Mouse (Mus musculus) midbrain, embryonic 10.5 days (tissue): ENCODE results near the gene Gm26566. TPM values are rescaled to one million over a fixed set of nuclear protein-coding genes. Genes with fewer than 3 reads are reported as not detected.
A peak's percentile ranks its signal among the peaks of the same experiment; 100 is the strongest.
"Not testable (repeated sequence)": the region's sequence is repeated elsewhere in the genome, so short reads cannot be mapped to it uniquely, and the experiment has no call there.

Experiments
- DNase-seq: peaks from one replicate; pipeline ENCODE4 v3.0.0-alpha.2; 2017; ENCODE audit warnings: low spot score
- H3K27ac ChIP-seq: fragments of 300-500 bp; sonication (generic); replicated peaks from 2 replicates; pipeline ENCODE4 v1.5.1; 2016; ENCODE audit warnings: mild to moderate bottlenecking
- H3K27me3 ChIP-seq: fragments of 300-500 bp; sonication (generic); 2 replicates; pipeline ENCODE4 v1.6.1; 2016; ENCODE audit warnings: low read depth, mild to moderate bottlenecking; ENCODE audit not compliant: poor library complexity, severe bottlenecking
- H3K36me3 ChIP-seq: fragments of 300-500 bp; sonication (generic); 2 replicates; pipeline ENCODE4 v1.6.1; 2016; ENCODE audit warnings: mild to moderate bottlenecking, moderate library complexity
- H3K4me1 ChIP-seq: fragments of 300-500 bp; sonication (generic); 2 replicates; pipeline ENCODE4 v1.6.1; 2016
- H3K4me3 ChIP-seq: fragments of 300-500 bp; sonication (generic); 2 replicates; pipeline ENCODE4 v1.5.1; 2016; ENCODE audit warnings: mild to moderate bottlenecking, moderate library complexity
- H3K9me3 ChIP-seq: fragments of 300-500 bp; sonication (generic); replicated peaks from 2 replicates; pipeline ENCODE4 v1.6.1; 2016; ENCODE audit warnings: mild to moderate bottlenecking
- WGBS: fragments of 180-500 bp; shearing (Covaris S2); methylation state at CpG from one replicate; pipeline ENCODE4 v1.1.7; 2016; 5-methylcytosine and 5-hydroxymethylcytosine counted together
- polyA plus RNA-seq: library from polyadenylated mRNA; unstranded; fragments of >200 nt; fragmentation: Nextera tagmentation; extraction: Ambion mirVana; gene quantifications from 2 replicates; pipeline ENCODE4 v1.2.1, GENCODE M21; 2016

Gene Gm26566
- polyA plus RNA-seq, 1 experiment from 2014 or later = 0.80 TPM

- no peak for DNase-seq
- WGBS = 68% methylated on average over 6 of the region's 6 CpGs
- Histone ChIP-seq H3K9me3 (no peaks in the 10 kb centered on the region), H3K27me3 (no peaks in the 10 kb centered on the region), H3K27ac (no peak overlapping the region), H3K4me1 (peaks cover 8% of the 10 kb centered on the region), H3K36me3 (no peaks in the 10 kb centered on the region), H3K4me3 (no peak overlapping the region)
These were observed 28.3 kb downstream of the Gm26566 start for GRCm38 (mm10) chr4:88749926-88750325.

- peaks cover 11% of the 10 kb centered on the region for H3K4me1 ChIP-seq
- WGBS = 70% methylated on average over 15 of the region's 15 CpGs
- H3K36me3 ChIP-seq, H3K9me3 ChIP-seq, H3K4me3 ChIP-seq, H3K27ac ChIP-seq, H3K27me3 ChIP-seq, DNase-seq: not testable (repeated sequence)
These were observed 33.3 kb downstream of the Gm26566 start, which contains the start of gene Gm13271 for GRCm38 (mm10) chr4:88754818-88755340. Gene Gm13271 (plus strand): TSS chr4:88754868.

GRCm38 (mm10) chr4:88756581-88757513, 35.2 kb downstream of the Gm26566 start:
- WGBS = 13% methylated on average over 29 of the region's 31 CpGs
- Histone ChIP-seq H3K27ac (peak overlapping the region; percentile 86), H3K4me1 (peaks cover 13% of the 10 kb centered on the region), H3K4me3 (peak overlapping the region; percentile 63)
- not testable (repeated sequence) for H3K9me3 ChIP-seq, H3K27me3 ChIP-seq, H3K36me3 ChIP-seq
- peak; percentile 50 for DNase-seq

- WGBS = under 1% methylated on average over 21 of the region's 21 CpGs
- peaks cover 14% of the 10 kb centered on the region for H3K4me1 ChIP-seq
- H3K4me3 ChIP-seq = peak overlapping the region; percentile 63
- peak overlapping the region; percentile 86 for H3K27ac ChIP-seq
- DNase-seq = peak; percentile 87
- H3K36me3 ChIP-seq, H3K27me3 ChIP-seq, H3K9me3 ChIP-seq: not testable (repeated sequence)
These were observed 36.0 kb downstream of the Gm26566 start for GRCm38 (mm10) chr4:88757628-88758031.

GRCm38 (mm10) chr4:88758751-88759150, 37.1 kb downstream of the Gm26566 start:
- H3K36me3 ChIP-seq, DNase-seq, H3K27ac ChIP-seq, H3K4me3 ChIP-seq, H3K9me3 ChIP-seq, H3K27me3 ChIP-seq: not testable (repeated sequence)
- H3K4me1 ChIP-seq = peaks cover 17% of the 10 kb centered on the region
- 91% methylated on average over 9 of the region's 9 CpGs for WGBS

GRCm38 (mm10) chr4:88759610-88760268, 38.1 kb downstream of the Gm26566 start, which contains the start of gene Gm13283:
Gene Gm13283 (plus strand): TSS chr4:88760119.
- H3K27me3 ChIP-seq, H3K9me3 ChIP-seq, H3K27ac ChIP-seq, H3K36me3 ChIP-seq, DNase-seq: not testable (repeated sequence)
- H3K4me1 ChIP-seq = peaks cover 17% of the 10 kb centered on the region
- 25% methylated on average over 10 of the region's 14 CpGs for WGBS
- H3K4me3 ChIP-seq = peak within 1 kb of the TSS; percentile 44

- not testable (repeated sequence) for H3K9me3 ChIP-seq, H3K36me3 ChIP-seq, H3K27me3 ChIP-seq, H3K27ac ChIP-seq
- WGBS = under 1% methylated on average over 26 of the region's 28 CpGs
- H3K4me1 ChIP-seq = peaks cover 17% of the 10 kb centered on the region
- peak overlapping the region; percentile 44 for H3K4me3 ChIP-seq
- DNase-seq = peak; percentile 77
These were observed 38.8 kb downstream of the Gm26566 start for GRCm38 (mm10) chr4:88760431-88760830.

- H3K36me3 ChIP-seq, H3K27ac ChIP-seq, DNase-seq, H3K4me3 ChIP-seq, H3K9me3 ChIP-seq, H3K27me3 ChIP-seq: not testable (repeated sequence)
- WGBS = 66% methylated on average over 6 of the region's 8 CpGs
- H3K4me1 ChIP-seq = peaks cover 10% of the 10 kb centered on the region; the same call in 1 of the 2 replicates
These were observed 40.2 kb downstream of the Gm26566 start for GRCm38 (mm10) chr4:88761776-88762175.

GRCm38 (mm10) chr4:88762341-88762740, 40.7 kb downstream of the Gm26566 start:
- not testable (repeated sequence) for H3K4me3 ChIP-seq, DNase-seq, H3K9me3 ChIP-seq, H3K27ac ChIP-seq, H3K27me3 ChIP-seq, H3K36me3 ChIP-seq
- peaks cover 10% of the 10 kb centered on the region; the same call in 1 of the 2 replicates for H3K4me1 ChIP-seq
- WGBS = 55% methylated on average over 9 of the region's 9 CpGs

- not testable (repeated sequence) for H3K27me3 ChIP-seq, H3K36me3 ChIP-seq, H3K9me3 ChIP-seq, H3K27ac ChIP-seq
- 4% methylated on average over 30 of the region's 42 CpGs for WGBS
- Histone ChIP-seq H3K4me1 (peaks cover 10% of the 10 kb centered on the region; the same call in 1 of the 2 replicates), H3K4me3 (peak overlapping the region; percentile 41)
- peak; percentile 81 for DNase-seq
These were observed 41.9 kb downstream of the Gm26566 start for GRCm38 (mm10) chr4:88763384-88764018.
